Mouse (Mus musculus): ENCODE results near the gene Gm5592. TPM values are rescaled to one million over a fixed set of nuclear protein-coding genes. Genes with fewer than 3 reads are reported as not detected.
"Not testable (repeated sequence)": the region's sequence is repeated elsewhere in the genome, so short reads cannot be mapped to it uniquely, and the experiment has no call there.

Gene Gm5592
- polyA plus RNA-seq (2015; fragmentation: Nextera tagmentation; extraction: Ambion mirVana): not detected in 2 replicates

- not testable (repeated sequence) for H3K36me3 ChIP-seq; H3K4me2 ChIP-seq; ATAC-seq (ENCODE audit: low read depth); H3K4me3 ChIP-seq; H3K27me3 ChIP-seq; H3K9ac ChIP-seq; H3K27ac ChIP-seq (replicated peaks); H3K4me1 ChIP-seq (replicated peaks); H3K9me3 ChIP-seq
- WGBS: 91% methylated on average over 4 of the region's 4 CpGs
Measured at GRCm38 (mm10) chr7:41153541-41153940, at the start of gene Gm5592. Gene Gm5592 (plus strand): TSS chr7:41153841.

GRCm38 (mm10) chr7:41155806-41156205 is 2.2 kb downstream of the Gm5592 start:
- H3K4me2 ChIP-seq; H3K27ac ChIP-seq (replicated peaks); H3K4me1 ChIP-seq (replicated peaks); H3K4me3 ChIP-seq; H3K27me3 ChIP-seq; H3K9ac ChIP-seq; H3K9me3 ChIP-seq; ATAC-seq (ENCODE audit: low read depth); H3K36me3 ChIP-seq: not testable (repeated sequence)
- 92% methylated on average over 2 of the region's 2 CpGs for WGBS

DNA sequence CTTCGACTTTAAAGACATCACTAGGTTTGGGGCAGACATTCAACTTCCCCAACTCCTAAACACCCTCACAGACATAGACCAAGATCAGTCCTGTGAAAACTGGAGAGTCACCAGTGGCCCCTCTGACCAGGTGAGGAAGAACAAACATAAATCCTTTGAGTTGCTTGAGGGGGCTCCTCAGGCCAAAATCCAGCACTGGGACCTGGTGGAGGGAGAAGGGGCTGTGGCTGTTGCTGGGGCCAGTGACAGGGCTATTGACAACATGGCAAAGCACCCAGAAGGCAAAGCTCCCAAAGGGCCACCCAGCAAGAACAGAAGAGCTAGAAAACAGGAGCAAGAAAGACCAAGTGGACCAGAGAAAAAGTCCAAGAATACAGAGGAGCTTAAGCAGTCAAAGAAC is 4.2 kb downstream of the Gm5592 start:
- not testable (repeated sequence) for H3K9me3 ChIP-seq; H3K9ac ChIP-seq; H3K27ac ChIP-seq (replicated peaks); H3K27me3 ChIP-seq; H3K4me1 ChIP-seq (replicated peaks); ATAC-seq (ENCODE audit: low read depth); H3K36me3 ChIP-seq; H3K4me2 ChIP-seq; H3K4me3 ChIP-seq
- WGBS: no CpG with 5 or more reads among the region's 1 CpGs

DNA sequence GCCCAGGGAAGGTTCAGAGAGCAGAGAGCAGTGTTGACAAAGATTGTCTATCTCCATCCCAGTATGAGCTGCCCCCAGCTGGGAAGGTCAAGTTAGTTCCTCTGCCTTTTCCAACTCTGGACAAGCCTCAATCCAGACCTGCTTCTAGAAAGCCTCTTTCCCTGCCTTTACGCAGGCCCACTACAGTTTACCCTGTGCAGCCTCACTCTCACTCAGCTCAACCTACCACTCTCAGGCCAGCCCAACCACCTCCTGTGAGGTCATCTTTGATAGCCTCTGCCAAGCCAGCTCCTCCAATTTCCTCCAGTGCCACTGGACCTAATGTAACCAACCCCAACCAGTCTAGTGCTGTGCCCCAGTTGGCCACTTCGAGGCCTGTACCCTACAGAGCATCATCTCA is 4.9 kb downstream of the Gm5592 start:
- H3K27ac ChIP-seq (replicated peaks); H3K4me1 ChIP-seq (replicated peaks); H3K27me3 ChIP-seq; H3K9ac ChIP-seq; ATAC-seq (ENCODE audit: low read depth); H3K9me3 ChIP-seq; H3K4me3 ChIP-seq; H3K36me3 ChIP-seq; H3K4me2 ChIP-seq: not testable (repeated sequence)
- WGBS: 64% methylated on average over 2 of the region's 2 CpGs

DNA sequence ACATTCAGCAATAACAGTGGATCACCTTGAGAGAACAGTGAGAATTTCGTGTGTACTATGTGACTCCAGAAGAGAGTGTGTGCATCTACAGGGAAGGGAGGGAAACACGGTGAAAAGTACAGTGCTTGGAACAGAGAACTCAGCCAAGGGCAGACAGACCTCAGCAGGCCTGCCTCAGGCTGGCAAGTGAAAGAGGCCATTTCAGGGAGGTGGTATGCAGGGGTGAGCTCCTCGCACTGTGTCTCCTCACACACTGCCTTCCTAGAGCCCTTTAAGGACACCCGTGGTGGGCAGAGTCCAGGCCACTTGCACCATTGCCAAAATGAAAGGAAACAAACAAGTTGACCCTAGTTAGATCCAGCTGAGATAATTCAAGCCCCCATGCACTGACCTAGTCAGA is 40.0 kb downstream of the Gm5592 start:
- no peak overlapping the region for H3K4me3 ChIP-seq
- H3K4me1 ChIP-seq (replicated peaks): no peaks in the 10 kb centered on the region
- 64% methylated on average over 4 of the region's 4 CpGs for WGBS
- H3K9ac ChIP-seq: no peak overlapping the region
- no peaks in the 10 kb centered on the region for H3K36me3 ChIP-seq
- H3K9me3 ChIP-seq: 0 out of 2 replicates have a peak, but pooled peaks cover 5% of the 10 kb centered on the region
- ATAC-seq (ENCODE audit: low read depth): no peak
- no peaks in the 10 kb centered on the region for H3K27me3 ChIP-seq
- no peak overlapping the region for H3K4me2 ChIP-seq
- H3K27ac ChIP-seq (replicated peaks): no peak overlapping the region

Other genes with a start within 250 kb of the Gm5592 start
- gene 4930433I11Rik, start 166.3 kb upstream of the Gm5592 start, polyA plus RNA-seq (2015; fragmentation: Nextera tagmentation; extraction: Ambion mirVana): not detected in 2 replicates
- not detected in 2 replicates for gene Gm4884, start 121.1 kb upstream of the Gm5592 start, polyA plus RNA-seq (2015; fragmentation: Nextera tagmentation; extraction: Ambion mirVana)
- gene AI987944, start 239.5 kb downstream of the Gm5592 start, polyA plus RNA-seq (2015; fragmentation: Nextera tagmentation; extraction: Ambion mirVana): 8.0 TPM in 2 replicates